Mouse (Mus musculus): ENCODE measurements at regions not wholly inside any gene's neighbourhood (a gene's known extent, or its start where the extent isn't known, plus 50 kb on each side); places are given as distances from the start of the nearest gene placed in this dataset.

DNA sequence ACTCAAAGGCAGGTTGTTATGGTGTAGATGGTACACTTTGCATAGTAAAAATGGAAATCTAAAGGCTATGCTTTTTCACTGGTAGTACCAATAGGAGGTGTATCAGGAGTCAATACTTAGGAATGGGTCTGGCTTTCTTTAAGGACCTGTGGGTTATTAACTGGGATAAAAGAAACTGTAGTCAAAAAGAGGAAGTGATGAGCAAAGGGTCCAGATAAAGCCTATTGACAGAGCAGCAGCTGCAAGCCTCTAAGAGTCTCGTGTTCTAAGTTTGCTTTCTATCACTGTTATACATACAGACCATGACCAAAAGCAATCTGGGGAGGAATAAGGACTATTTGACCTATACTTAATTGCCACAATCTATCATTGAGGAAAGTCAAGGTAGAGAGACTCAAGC, 683.0 kb downstream of the Stpg2 start:
- no peak for DNase-seq

DNA sequence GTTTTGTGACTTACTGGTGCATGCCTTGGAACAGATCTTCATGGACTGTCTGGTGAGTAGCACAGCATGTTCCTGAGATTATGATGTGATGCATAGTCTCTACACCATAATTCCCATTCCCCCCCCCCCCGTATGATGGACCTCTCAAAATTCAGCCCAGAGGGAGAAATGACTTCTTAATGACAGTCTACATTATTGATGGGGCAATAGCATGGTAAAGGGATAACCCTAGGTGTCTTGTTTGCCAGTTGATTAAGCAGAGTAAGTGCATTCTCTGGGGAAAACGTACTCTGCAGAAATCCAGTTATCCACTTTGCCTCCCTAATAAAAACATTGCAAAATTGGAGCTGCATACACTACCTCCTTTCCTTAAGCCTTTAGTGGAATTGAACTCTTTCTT, 684.7 kb downstream of the Stpg2 start:
- DNase-seq, result no peak

DNA sequence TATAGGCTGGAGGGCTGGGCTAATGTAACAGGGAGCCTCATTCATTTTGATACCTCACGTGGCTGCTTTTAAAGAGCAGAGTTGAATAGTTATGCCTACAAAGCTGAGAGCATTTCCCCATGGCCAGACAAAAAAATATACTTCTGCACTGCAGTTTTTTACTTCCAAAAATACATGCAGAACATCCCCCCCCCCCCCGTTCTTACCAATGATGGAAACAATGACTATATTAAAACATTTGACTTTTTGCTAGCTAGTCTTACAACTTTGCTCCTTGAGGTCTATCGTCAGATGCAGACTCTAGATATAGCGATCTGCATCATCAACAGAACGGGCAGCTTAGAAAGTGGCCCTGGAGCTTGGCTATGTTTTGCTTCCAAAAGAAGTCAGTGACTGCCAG, 692.4 kb downstream of the Stpg2 start:
- DNase-seq, result no peak

DNA sequence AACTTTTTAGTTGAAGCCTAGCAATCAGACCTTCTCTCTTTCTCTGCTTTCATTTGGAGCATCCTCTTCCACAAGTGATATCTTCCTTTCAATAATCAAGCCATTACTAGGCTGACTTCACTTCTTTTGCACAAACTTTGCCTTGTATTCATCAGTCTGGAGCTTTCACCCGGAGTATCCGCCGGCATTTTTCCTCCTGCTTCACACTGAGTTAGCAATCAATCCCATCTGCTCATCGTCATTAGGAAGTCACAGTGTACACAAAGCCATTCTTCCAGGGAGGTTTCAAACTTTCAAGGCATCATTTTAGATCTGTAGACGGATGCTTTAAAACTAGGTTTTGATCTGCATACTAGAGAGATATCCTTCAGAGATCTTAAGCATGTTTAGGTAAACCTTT, 693.7 kb downstream of the Stpg2 start:
- no peak for DNase-seq

DNA sequence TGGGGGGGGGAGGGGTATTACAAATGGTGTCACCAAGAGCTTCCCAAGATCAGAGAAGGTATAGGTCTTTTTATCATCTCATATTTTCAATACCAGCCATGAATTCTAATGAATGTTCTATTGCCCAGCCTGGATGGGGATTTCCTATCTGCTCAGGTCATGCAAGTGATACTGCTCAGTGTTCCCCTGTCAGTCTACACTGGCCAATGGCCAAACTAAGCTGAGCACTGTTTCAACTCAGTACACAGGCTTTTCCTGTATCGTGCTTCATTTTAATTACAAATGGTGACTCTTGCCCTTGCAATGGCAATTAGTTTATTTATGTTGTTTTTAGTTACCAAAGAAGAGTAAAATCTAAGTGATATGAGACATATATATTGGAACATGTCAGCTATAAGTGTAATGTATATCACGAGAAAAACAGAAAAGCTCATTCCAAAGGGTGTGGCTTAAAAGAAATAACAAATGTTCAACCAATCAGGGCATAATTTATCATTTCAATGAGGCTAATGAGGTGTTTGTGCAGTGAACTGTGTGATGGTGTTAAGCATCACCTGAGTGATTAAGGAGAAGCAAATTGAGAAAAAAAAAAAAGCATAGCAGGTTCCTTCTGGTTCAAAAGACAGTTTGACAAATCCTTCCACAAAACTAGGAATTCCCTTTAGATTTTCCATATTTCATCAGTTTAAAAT, 708.3 kb downstream of the Stpg2 start:
- no peak for DNase-seq

DNA sequence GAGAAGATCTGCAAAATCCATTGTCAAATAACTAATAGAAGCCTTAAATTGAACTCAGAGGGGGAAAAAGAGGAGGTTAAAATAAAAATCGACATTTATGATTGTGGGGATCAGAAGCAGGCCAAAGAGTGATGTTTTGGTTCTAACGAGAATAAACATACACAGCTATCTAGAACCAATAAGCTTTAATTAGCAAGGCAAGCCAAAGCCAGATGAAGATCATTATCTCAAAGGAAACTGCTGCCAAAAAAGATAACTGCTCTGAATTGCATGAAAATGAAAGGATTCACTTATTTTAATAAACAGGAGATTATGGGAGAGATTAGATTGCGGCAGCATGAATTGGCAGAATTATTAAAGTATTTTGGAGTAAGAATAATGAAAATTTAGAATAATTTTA, 716.8 kb downstream of the Stpg2 start:
- DNase-seq, result no peak

DNA sequence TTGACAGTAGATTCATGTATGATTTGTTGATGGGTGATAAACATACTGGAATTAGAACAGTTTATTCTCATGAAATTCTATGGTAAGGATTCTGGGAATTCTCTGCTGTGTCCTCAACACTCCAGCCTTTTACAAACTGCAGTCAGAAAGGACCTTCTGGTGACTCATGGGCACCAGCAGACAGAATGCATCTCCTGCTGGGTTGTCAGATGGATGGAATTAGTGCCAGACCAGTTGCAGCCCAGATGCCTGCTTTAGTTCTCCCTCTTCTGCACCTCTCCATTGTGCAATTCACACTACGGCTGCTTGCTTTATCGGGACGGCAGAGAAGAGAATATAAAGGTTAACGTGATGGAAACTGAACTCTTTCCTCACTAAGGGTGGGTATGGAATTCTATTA, 727.5 kb downstream of the Stpg2 start:
- DNase-seq, result no peak

DNA sequence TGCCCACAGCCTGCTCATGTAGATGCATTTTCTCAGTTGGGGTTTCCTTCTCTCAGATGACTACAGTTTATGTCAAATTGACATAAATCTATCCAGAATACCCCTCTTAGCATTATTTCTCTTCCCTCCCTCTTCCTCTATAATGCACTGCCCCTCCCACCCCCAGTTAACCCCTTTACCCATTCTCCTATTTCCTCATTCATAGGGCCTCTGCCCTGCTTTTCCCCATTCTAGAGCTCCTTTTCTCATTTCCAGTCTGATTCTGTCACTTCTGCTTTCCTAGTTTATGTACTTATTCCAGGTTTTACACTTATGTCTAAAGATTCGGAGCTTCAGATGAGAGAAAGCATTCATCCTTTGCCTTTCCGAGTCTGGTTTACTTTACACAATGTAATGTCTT, 740.7 kb downstream of the Stpg2 start:
- no peak for DNase-seq

DNA sequence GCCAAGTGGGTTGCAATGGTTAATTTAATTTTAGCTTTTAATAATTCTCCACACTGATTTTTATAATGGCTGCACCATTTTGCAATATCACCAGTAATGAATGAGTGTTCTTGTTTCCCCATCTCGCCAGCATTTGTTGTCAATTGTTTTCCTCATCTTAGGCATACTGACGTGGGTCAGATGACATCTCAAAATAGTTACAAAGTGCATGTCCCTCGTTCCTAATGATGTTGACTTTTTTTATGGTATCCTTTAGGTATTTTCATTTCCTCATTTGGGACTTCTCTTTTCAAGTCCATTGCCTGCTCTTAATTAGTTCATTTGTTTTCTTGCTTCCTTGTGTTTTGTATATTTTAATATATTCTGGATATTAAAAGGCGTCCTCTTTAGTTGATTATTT, 741.8 kb downstream of the Stpg2 start:
- DNase-seq, result no peak

DNA sequence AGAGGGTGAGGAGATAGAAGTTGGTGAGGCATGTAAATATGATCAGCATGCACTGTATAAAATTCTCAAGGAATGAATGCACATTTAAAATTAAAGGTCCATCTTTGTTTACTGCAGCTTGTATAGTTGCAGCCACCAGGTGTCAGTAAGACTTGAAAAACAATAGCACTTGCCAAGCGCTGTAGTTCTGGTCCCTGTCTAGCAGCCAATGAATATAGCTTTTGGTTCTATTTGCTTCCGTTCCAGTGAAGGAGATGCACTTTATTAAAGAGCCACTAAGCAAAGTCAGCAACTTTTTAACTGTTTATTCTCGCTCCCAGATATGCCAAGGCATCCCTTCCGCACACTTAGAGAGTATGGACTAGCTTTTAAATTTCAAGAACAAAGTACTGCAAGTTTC, 743.6 kb downstream of the Stpg2 start:
- no peak for DNase-seq

DNA sequence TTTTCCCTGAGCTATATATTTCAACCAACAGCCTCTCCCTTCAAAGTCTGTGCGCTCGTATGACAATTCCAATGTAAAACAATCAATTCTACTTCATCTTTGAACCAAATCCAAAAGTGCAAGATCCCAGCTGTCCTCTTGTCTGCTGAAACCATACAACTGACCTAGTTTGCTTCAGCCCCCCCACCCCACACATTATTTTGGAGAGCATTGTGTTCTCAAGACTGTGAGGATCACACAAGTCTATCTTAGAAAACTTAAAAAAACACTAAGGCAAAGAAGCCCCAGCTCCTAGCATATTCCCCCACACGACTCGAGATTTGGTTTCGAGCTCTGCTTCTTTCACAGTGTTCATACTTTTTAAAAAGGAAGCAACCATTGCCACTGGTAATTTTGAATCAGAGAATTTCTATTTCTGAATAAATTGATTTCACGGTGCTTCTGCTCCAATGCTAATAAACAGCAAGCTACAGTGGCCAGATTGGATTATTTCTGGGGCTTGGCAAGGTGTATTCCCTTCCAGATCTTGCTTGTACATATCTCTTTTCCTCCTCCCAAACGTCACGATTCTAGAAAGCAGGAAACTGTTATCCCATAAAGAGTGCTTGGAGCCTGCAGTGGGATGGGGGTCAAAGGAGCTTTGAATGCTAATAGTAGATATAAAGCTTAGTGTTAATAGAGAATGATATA, 744.7 kb downstream of the Stpg2 start:
- DNase-seq, result no peak

DNA sequence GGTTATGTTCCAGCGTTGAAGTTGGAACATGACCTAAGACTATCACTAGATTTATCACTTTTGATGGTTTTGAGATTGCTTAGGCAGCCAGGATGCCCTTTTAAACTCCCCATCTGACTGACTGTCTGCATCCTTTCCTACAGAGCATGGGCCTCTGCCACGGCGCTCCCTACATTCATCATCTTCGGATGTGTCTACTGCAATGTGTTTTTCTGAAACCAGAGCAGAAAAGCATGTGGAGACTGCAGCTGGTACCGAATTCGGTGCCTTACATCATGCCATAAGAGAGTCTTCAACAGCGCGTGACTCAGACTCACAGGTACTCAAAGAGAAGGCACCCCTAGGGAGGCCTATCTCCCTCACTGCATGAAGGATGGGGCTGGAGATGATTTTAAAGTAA, 746.0 kb downstream of the Stpg2 start:
- DNase-seq, result no peak

DNA sequence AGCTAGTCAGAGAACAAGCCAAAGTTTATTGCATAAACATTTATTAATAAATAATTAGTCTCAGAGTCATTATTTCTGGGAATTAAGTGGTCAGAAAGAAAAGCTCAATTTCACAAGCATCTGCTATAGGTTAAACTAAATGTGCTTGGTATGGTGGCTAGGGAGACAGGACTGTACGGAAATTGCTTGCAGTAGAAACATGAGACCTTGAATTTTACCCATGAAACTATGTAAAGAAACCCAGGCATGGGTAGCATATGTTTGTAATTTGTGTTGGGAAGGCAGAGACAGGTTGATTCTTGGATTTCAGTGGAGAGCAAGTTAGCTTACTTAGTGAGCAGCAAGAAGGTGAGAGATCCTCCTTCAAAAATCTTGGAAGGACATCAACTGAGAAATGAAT, 772.7 kb downstream of the Stpg2 start:
- DNase-seq, result no peak

DNA sequence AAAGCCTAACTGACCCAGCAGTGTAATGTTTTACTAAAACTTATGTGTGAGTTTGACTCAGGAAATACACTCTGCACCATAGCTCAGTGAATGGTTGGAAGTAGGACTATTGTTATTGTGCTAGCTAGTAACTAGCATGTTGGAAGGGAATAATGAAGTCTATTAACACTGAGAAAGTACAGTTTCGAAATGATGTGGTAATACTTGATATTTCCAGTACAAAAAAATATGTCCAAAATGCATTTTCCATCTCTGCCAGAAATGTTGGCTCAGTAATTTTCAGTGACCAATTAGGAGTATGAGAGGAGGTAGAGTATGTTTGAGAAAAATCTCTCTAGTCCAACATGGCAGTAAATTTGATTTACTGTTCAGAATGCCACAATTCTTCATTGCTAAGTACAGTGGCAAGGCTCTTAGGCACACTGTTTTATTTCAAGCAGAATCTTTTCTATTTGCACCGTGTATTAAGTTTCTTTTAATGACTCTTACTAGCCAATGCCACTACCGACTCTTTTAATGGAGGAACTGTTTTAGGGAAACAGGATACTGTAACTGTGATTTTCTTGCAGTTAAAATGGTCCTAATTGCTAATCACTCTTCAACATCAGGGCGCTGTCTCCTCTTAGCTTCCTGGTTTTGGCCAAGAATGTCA, 780.5 kb downstream of the Stpg2 start:
- no peak for DNase-seq

DNA sequence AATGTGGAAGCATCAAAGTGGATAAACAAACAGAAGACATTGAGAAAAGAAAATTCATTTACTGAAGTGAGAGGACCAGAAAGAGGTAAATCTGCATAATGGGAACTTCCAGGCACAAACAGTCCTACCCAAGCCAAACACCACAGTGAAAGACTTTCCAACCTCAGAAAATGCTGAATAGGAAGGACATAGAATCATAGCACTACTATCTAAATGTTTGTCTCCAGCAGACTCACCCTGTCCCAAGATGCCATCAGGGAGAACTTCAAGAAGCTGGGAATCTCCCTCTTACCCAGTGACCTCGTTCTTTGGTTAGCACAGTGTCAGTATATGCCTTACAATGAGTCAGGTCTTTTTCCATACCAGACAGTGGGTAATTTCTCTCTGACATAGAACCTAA, 783.4 kb downstream of the Stpg2 start:
- DNase-seq, result no peak

DNA sequence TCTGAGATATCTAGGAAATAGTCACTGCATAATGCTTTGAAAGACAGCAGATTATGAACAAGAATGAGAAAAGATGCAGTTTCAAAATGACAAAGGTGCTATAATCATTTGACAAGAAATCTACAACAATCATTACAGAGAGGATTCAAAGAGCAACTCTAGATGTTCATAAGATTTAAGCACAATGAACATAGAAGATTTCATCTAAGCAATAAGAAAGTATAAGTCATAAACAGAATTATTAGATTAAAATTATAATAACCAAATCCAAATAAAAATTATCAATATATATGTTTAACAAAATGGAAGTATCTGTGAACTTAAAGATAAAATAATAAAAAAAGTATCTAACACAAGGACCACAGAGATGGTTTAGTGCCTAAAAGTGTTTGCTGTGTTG, 783.9 kb downstream of the Stpg2 start:
- DNase-seq, result no peak

DNA sequence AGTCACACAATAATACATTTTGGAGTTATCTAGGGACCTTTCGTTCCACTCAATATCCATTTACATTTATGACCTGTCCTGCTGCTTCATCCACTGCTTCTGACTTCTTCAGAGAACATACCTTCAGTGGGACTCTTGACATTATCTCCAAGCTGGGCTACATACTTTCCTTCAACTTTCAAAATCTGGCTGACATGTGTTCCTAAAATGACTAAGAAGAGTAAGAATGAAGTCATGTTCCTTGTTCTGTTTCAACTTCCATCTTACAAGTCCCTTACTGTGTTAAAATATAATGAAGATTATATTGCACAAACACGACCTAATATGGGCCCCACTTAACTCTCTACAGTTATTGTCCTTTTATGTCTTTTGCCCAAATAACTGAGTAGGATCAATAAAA, 807.0 kb downstream of the Stpg2 start:
- DNase-seq, result no peak

DNA sequence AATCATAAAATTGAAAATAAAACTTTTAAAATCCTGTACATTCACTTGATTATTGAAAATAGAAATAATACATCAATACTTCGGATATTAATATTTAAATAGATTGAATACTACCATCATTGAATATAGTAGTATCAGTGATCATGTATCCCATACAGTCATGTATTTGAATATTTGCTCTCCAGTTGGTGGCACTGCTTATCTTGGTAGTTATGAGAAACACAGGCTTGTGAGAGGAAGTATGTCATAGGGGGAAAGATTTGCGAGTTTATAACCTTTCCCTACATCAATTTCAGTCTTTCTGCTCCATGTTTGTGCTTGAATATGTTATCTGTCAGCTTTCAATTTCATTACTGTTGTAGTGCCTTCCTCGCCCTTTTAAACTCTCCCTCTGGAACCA, 828.6 kb downstream of the Stpg2 start:
- no peak for DNase-seq

DNA sequence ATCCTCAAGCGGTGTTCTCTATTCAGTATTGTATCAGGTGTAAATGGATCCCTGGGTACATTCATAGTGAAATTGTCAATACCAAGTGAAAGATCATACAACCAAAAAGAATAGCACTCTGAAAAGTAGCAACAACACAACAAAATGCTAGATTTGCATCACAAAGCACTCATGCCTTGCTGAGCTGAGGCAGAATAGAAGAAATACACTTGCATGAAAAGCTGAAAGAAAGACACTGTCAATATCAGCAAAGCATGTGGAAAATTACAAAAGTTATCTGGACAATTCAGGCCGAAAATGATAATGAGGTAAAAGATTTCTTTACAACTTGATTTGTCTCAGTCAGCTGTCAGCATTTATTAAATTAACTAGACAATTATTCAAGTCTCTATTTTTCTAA, 829.6 kb downstream of the Stpg2 start:
- no peak for DNase-seq

DNA sequence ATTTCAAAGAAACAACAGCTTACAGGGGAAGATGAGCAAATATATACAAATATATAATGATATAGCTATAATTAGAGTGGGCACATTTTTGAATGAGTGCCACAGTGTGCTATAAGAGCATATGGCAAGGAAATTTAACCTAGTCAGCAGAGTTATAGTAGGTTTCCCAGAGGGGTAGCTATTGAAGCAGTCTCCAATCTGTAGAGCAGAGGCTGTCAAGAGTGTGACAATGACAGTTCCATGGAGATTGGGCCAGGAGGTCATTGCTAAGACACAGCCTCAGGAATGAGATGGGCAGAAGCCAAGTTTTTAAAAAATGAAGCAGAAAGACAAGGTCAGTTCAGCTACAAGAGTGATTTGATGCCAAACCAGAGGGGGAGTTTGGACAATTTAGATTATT, 839.4 kb downstream of the Stpg2 start:
- DNase-seq, result no peak

DNA sequence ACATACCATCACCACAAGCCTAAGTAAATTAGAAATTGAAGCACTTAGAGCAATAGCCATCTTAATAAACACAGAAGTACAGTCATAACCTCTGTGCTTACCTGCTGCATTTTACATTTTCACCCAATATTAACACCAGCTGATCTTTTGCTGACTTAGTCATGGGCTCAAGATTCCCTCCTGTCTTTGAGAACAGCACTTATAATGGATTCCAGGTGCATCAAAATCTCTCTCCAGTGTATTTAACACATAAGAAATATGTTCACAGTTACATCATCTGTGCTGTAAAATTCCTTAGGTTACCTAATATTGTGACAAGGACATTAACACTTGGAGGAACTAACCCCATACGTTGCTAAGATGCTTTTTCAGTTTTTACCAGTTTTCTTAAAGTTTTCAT, 849.1 kb downstream of the Stpg2 start:
- DNase-seq, result no peak

DNA sequence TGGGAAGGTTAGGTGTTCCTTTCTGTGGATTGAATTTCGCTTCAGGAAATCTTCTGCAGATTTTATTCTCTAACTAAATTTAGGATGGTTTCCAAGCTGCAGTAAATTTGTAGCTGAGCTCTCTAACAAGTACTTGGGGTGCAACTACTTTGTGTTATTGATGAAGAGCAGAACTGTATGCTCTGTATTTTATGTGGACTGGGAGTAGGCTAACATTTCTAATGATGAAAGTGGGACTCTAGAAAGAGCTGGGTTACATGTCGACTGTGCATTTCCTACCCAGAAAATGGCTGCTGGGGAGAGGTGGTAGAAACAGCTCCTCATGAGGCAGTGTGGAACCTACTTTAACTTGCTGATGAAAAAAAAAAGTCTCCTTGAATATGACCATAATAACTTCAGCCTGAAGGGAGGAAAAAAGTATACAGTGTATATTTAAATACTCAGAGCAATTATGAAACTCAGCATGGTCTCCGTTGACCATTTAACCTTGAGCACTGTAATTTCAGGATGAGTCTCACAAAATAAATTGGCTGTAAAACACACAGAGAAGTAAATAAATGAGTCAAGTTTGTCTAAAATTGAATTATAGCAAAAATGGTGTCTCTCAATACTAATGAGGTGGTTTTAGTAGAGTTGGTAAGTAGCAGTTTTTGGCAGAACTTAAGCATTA, 852.6 kb downstream of the Stpg2 start:
- DNase-seq, result no peak

DNA sequence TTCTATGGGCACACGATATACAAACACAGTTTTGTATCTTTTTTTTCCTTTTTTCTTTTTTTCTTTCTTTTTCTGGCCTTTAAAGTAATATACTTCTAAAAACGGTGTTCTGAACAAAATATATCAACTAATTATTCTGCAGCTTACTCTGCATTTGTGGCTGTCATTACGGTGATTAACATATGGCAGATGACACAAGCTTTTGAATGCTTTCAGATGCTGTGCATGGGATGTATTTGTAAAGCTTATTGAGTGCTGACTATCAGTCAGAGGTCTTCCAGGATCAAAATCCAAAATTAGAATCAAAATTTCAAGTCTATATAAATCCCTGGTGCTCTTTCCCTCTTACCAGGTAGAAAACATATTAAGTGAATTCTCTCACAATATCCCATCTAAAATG, 853.6 kb downstream of the Stpg2 start:
- DNase-seq, result no peak
